Mouse (Mus musculus): ENCODE measurements around the gene Rragc.

DNA sequence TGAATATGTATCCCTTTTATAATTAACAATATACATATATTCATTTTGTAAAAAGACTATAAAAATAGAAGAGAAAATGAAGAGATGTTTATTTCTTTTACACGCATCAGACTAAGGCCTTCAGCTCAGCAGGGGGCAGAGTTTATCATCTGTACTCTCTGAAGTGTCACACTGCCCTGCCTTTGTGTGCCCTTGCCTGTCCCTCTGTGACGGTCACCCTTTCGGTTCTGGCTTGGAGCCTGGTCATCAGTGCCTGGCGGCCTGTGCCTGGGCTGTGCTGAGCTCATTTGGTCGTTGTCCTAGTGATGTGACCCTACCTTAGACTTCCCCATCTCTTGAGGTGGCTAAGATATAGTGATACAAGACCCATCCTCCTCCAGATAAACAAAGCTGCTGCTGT is 29.9 kb downstream of the Rragc start:
- TF ChIP-seq POLR2A (IDR thresholded peaks at IDR 0.05; ENCODE audit: insufficient read depth, low read depth, low read length) (no peak), EP300 (IDR thresholded peaks at IDR 0.05; ENCODE audit: insufficient read depth, low read depth, low read length) (no peak)
